Mouse (Mus musculus) brain, embryonic 14.5 days (tissue): Measurements from ENCODE around the gene Esrra.

Experiments used
- CTCF ChIP-seq: fragments of 200-500 bp; IDR thresholded peaks from 2 replicates; pipeline ENCODE4 v1.5.1; 2012; ENCODE audit warnings: inconsistent platforms, mild to moderate bottlenecking, moderate library complexity, borderline replicate concordance; ENCODE audit not compliant: insufficient read depth, insufficient read length; ENCODE audit errors: extremely low read depth
- POLR2A ChIP-seq: fragments of 200-500 bp; IDR thresholded peaks from 2 replicates; pipeline ENCODE4 v1.6.1; 2012; ENCODE audit warnings: mild to moderate bottlenecking, inconsistent platforms, borderline replicate concordance; ENCODE audit not compliant: poor library complexity, insufficient read depth, insufficient read length, severe bottlenecking; ENCODE audit errors: extremely low read depth

- TF ChIP-seq POLR2A (no peak), CTCF (no peak)
Measured at GRCm38 (mm10) chr19:6892512-6892911, 29.1 kb downstream of the Esrra start.
